Mouse (Mus musculus): ENCODE data around the gene Lsm10. TPM values are rescaled to one million over a fixed set of nuclear protein-coding genes. Genes with fewer than 3 reads are reported as not detected.

The Lsm10 gene
- polyA plus RNA-seq, 1 experiment from 2014 or later: 47.8 TPM

- no peaks in the 10 kb centered on the region for H3K4me1 ChIP-seq (ENCODE audit: control insufficient read depth, insufficient read depth, low read length)
Observed at GRCm38 (mm10) chr4:126120506-126120905, 24.1 kb downstream of the Lsm10 start.

GRCm38 (mm10) chr4:126123309-126124040, 27.1 kb downstream of the Lsm10 start:
- Histone ChIP-seq H3K9me3 (ENCODE audit: control insufficient read depth, low read length) (peaks cover 7% of the 10 kb centered on the region), H3K27me3 (ENCODE audit: control insufficient read depth, insufficient read depth, low read length) (no peaks in the 10 kb centered on the region), H3K9ac (replicated peaks; ENCODE audit: low read length) (no peak overlapping the region), H3K4me1 (ENCODE audit: control insufficient read depth, insufficient read depth, low read length) (no peaks in the 10 kb centered on the region), H3K4me2 (ENCODE audit: low read length) (no peak overlapping the region), H3K36me3 (ENCODE audit: control insufficient read depth, insufficient read depth, low read length) (peaks cover 52% of the 10 kb centered on the region), H3K4me3 (replicated peaks; ENCODE audit: low read depth, low read length) (no peak overlapping the region), H3K27ac (replicated peaks; ENCODE audit: low read depth, low read length) (no peak overlapping the region)
- 89% methylated on average over 10 of the region's 10 CpGs for WGBS
- no peak for DNase-seq
- ATAC-seq (ENCODE audit: low FRiP score, low TSS enrichment): no peak

More at GRCm38 (mm10) chr4:126120506-126120905, 24.1 kb downstream of the Lsm10 start:
- no peak for ATAC-seq (ENCODE audit: low FRiP score, low TSS enrichment)
- Histone ChIP-seq H3K9me3 (ENCODE audit: control insufficient read depth, low read length) (peaks cover 7% of the 10 kb centered on the region), H3K27ac (replicated peaks; ENCODE audit: low read depth, low read length) (no peak overlapping the region), H3K9ac (replicated peaks; ENCODE audit: low read length) (no peak overlapping the region), H3K27me3 (ENCODE audit: control insufficient read depth, insufficient read depth, low read length) (no peaks in the 10 kb centered on the region), H3K4me2 (ENCODE audit: low read length) (no peak overlapping the region), H3K4me3 (replicated peaks; ENCODE audit: low read depth, low read length) (no peak overlapping the region), H3K36me3 (ENCODE audit: control insufficient read depth, insufficient read depth, low read length) (peaks cover 36% of the 10 kb centered on the region)
- 98% methylated on average over 2 of the region's 2 CpGs for WGBS
- no peak for DNase-seq

GRCm38 (mm10) chr4:126130502-126130901, 34.1 kb downstream of the Lsm10 start:
- Histone ChIP-seq H3K27ac (replicated peaks; ENCODE audit: low read depth, low read length) (0 out of 2 replicates have a peak overlapping the region, but pooled peaks have one; percentile 14), H3K4me1 (ENCODE audit: control insufficient read depth, insufficient read depth, low read length) (0 out of 2 replicates have a peak, but pooled peaks cover 3% of the 10 kb centered on the region), H3K9me3 (ENCODE audit: control insufficient read depth, low read length) (no peaks in the 10 kb centered on the region), H3K9ac (replicated peaks; ENCODE audit: low read length) (no peak overlapping the region), H3K4me3 (replicated peaks; ENCODE audit: low read depth, low read length) (no peak overlapping the region), H3K27me3 (ENCODE audit: control insufficient read depth, insufficient read depth, low read length) (no peaks in the 10 kb centered on the region), H3K36me3 (ENCODE audit: control insufficient read depth, insufficient read depth, low read length) (peaks cover 73% of the 10 kb centered on the region), H3K4me2 (ENCODE audit: low read length) (no peak overlapping the region)
- ATAC-seq (ENCODE audit: low FRiP score, low TSS enrichment) (no peak), DNase-seq (no peak)
- 91% methylated on average over 11 of the region's 11 CpGs for WGBS

- peaks cover 73% of the 10 kb centered on the region for H3K36me3 ChIP-seq (ENCODE audit: control insufficient read depth, insufficient read depth, low read length)
- H3K9me3 ChIP-seq (ENCODE audit: control insufficient read depth, low read length): no peaks in the 10 kb centered on the region
- no peak overlapping the region for H3K4me2 ChIP-seq (ENCODE audit: low read length)
- 0 out of 2 replicates have a peak, but pooled peaks cover 3% of the 10 kb centered on the region for H3K4me1 ChIP-seq (ENCODE audit: control insufficient read depth, insufficient read depth, low read length)
- no peak overlapping the region for H3K9ac ChIP-seq (replicated peaks; ENCODE audit: low read length)
- no peak for ATAC-seq (ENCODE audit: low FRiP score, low TSS enrichment)
- H3K27ac ChIP-seq (replicated peaks; ENCODE audit: low read depth, low read length): no peak overlapping the region
- no peak overlapping the region for H3K4me3 ChIP-seq (replicated peaks; ENCODE audit: low read depth, low read length)
- peak; percentile 65 for DNase-seq
- 64% methylated on average over 10 of the region's 10 CpGs for WGBS
- no peaks in the 10 kb centered on the region for H3K27me3 ChIP-seq (ENCODE audit: control insufficient read depth, insufficient read depth, low read length)
Observed at GRCm38 (mm10) chr4:126131290-126132121, 35.1 kb downstream of the Lsm10 start.

GRCm38 (mm10) chr4:126132636-126133264, 36.3 kb downstream of the Lsm10 start:
- no peak overlapping the region for H3K9ac ChIP-seq (replicated peaks; ENCODE audit: low read length)
- no peak overlapping the region for H3K4me2 ChIP-seq (ENCODE audit: low read length)
- no peak for DNase-seq
- no peaks in the 10 kb centered on the region for H3K9me3 ChIP-seq (ENCODE audit: control insufficient read depth, low read length)
- no peaks in the 10 kb centered on the region for H3K27me3 ChIP-seq (ENCODE audit: control insufficient read depth, insufficient read depth, low read length)
- 0 out of 2 replicates have a peak, but pooled peaks cover 3% of the 10 kb centered on the region for H3K4me1 ChIP-seq (ENCODE audit: control insufficient read depth, insufficient read depth, low read length)
- ATAC-seq (ENCODE audit: low FRiP score, low TSS enrichment): no peak
- 88% methylated on average over 6 of the region's 6 CpGs for WGBS
- H3K27ac ChIP-seq (replicated peaks; ENCODE audit: low read depth, low read length): no peak overlapping the region
- no peak overlapping the region for H3K4me3 ChIP-seq (replicated peaks; ENCODE audit: low read depth, low read length)
- H3K36me3 ChIP-seq (ENCODE audit: control insufficient read depth, insufficient read depth, low read length): peaks cover 75% of the 10 kb centered on the region

GRCm38 (mm10) chr4:126134236-126134635, 37.8 kb downstream of the Lsm10 start:
- no peaks in the 10 kb centered on the region for H3K9me3 ChIP-seq (ENCODE audit: control insufficient read depth, low read length)
- peaks cover 76% of the 10 kb centered on the region for H3K36me3 ChIP-seq (ENCODE audit: control insufficient read depth, insufficient read depth, low read length)
- H3K9ac ChIP-seq (replicated peaks; ENCODE audit: low read length): no peak overlapping the region

GRCm38 (mm10) chr4:126134639-126135038, 38.2 kb downstream of the Lsm10 start:
- Histone ChIP-seq H3K4me3 (replicated peaks; ENCODE audit: low read depth, low read length) (no peak overlapping the region), H3K9ac (replicated peaks; ENCODE audit: low read length) (no peak overlapping the region), H3K4me1 (ENCODE audit: control insufficient read depth, insufficient read depth, low read length) (0 out of 2 replicates have a peak, but pooled peaks cover 3% of the 10 kb centered on the region), H3K36me3 (ENCODE audit: control insufficient read depth, insufficient read depth, low read length) (peaks cover 76% of the 10 kb centered on the region), H3K27me3 (ENCODE audit: control insufficient read depth, insufficient read depth, low read length) (no peaks in the 10 kb centered on the region), H3K4me2 (ENCODE audit: low read length) (no peak overlapping the region), H3K9me3 (ENCODE audit: control insufficient read depth, low read length) (no peaks in the 10 kb centered on the region), H3K27ac (replicated peaks; ENCODE audit: low read depth, low read length) (no peak overlapping the region)
- WGBS: 96% methylated on average over 4 of the region's 4 CpGs
- DNase-seq: no peak
- ATAC-seq (ENCODE audit: low FRiP score, low TSS enrichment): no peak

More at GRCm38 (mm10) chr4:126134236-126134635, 37.8 kb downstream of the Lsm10 start:
- no peaks in the 10 kb centered on the region for H3K27me3 ChIP-seq (ENCODE audit: control insufficient read depth, insufficient read depth, low read length)
- 95% methylated on average over 4 of the region's 4 CpGs for WGBS
- no peak overlapping the region for H3K4me2 ChIP-seq (ENCODE audit: low read length)
- no peak for DNase-seq
- H3K27ac ChIP-seq (replicated peaks; ENCODE audit: low read depth, low read length): no peak overlapping the region
- 0 out of 2 replicates have a peak, but pooled peaks cover 3% of the 10 kb centered on the region for H3K4me1 ChIP-seq (ENCODE audit: control insufficient read depth, insufficient read depth, low read length)
- H3K4me3 ChIP-seq (replicated peaks; ENCODE audit: low read depth, low read length): no peak overlapping the region
- ATAC-seq (ENCODE audit: low FRiP score, low TSS enrichment): no peak

GRCm38 (mm10) chr4:126137773-126138172, 41.4 kb downstream of the Lsm10 start:
- Histone ChIP-seq H3K27ac (replicated peaks; ENCODE audit: low read depth, low read length) (no peak overlapping the region), H3K4me3 (replicated peaks; ENCODE audit: low read depth, low read length) (no peak overlapping the region), H3K4me2 (ENCODE audit: low read length) (no peak overlapping the region), H3K4me1 (ENCODE audit: control insufficient read depth, insufficient read depth, low read length) (no peaks in the 10 kb centered on the region), H3K9me3 (ENCODE audit: control insufficient read depth, low read length) (no peaks in the 10 kb centered on the region), H3K36me3 (ENCODE audit: control insufficient read depth, insufficient read depth, low read length) (peaks cover 68% of the 10 kb centered on the region), H3K9ac (replicated peaks; ENCODE audit: low read length) (no peak overlapping the region), H3K27me3 (ENCODE audit: control insufficient read depth, insufficient read depth, low read length) (no peaks in the 10 kb centered on the region)
- ATAC-seq (ENCODE audit: low FRiP score, low TSS enrichment) (no peak), DNase-seq (no peak)
- WGBS: 86% methylated on average over 4 of the region's 4 CpGs
